Mouse (Mus musculus) heart, postnatal 0 days (tissue): ENCODE measurements at regions not wholly inside any gene's neighbourhood (a gene's known extent, or its start where the extent isn't known, plus 50 kb on each side); places are given as distances from the start of the nearest gene placed in this dataset.

Source experiments
- ATAC-seq: fragments of 200-750 bp; cut with Nextera tagmentation; 2 replicates; pipeline ENCODE4 v1.8.0; 2017; ENCODE audit warnings: low read depth, moderate number of reproducible peaks, moderate library complexity; ENCODE audit not compliant: insufficient read depth
- DNase-seq: peaks from one replicate; pipeline ENCODE4 v3.0.0-alpha.2; 2016; ENCODE audit warnings: low spot score
- H3K27ac ChIP-seq: fragments of 300-500 bp; sonication (generic); 2 replicates; pipeline ENCODE4 v1.5.1; 2014; ENCODE audit warnings: low read depth, mild to moderate bottlenecking
- H3K27me3 ChIP-seq: fragments of 300-500 bp; sonication (generic); 2 replicates; pipeline ENCODE4 v1.6.1; 2014; ENCODE audit warnings: low read length, mixed read lengths; ENCODE audit not compliant: control insufficient read depth, insufficient read depth
- H3K36me3 ChIP-seq: fragments of 300-500 bp; sonication (generic); replicated peaks from 2 replicates; pipeline ENCODE4 v1.6.1; 2014; ENCODE audit warnings: low read length, mixed read lengths; ENCODE audit not compliant: control insufficient read depth, insufficient read depth
- H3K4me1 ChIP-seq: fragments of 300-500 bp; sonication (generic); 2 replicates; pipeline ENCODE4 v1.6.1; 2014; ENCODE audit warnings: antibody characterized with exemption; ENCODE audit not compliant: control insufficient read depth, insufficient read depth
- H3K4me2 ChIP-seq: fragments of 300-500 bp; sonication (generic); 2 replicates; pipeline ENCODE4 v1.6.1; 2014; ENCODE audit warnings: low read depth, mild to moderate bottlenecking, low read length, moderate library complexity
- H3K4me3 ChIP-seq: fragments of 300-500 bp; sonication (generic); 2 replicates; pipeline ENCODE4 v1.5.1; 2014; ENCODE audit warnings: low read depth, low read length
- H3K9ac ChIP-seq: fragments of 300-500 bp; sonication (generic); replicated peaks from 2 replicates; pipeline ENCODE4 v1.6.1; 2014; ENCODE audit warnings: low read depth, low read length, mixed read lengths
- H3K9me3 ChIP-seq: fragments of 300-500 bp; sonication (generic); replicated peaks from 2 replicates; pipeline ENCODE4 v1.6.1; 2016; ENCODE audit warnings: low read length; ENCODE audit not compliant: control insufficient read depth
- CTCF ChIP-seq: IDR thresholded peaks from 2 replicates; pipeline ENCODE4 v1.5.1; 2016; ENCODE audit warnings: antibody characterized with exemption, control low read depth, low read depth
- EP300 ChIP-seq: IDR thresholded peaks from 2 replicates; pipeline ENCODE4 v1.6.1; 2016; ENCODE audit warnings: antibody characterized with exemption, low read depth
- WGBS: fragments of 180-500 bp; shearing (Covaris S2); extraction: QIAGEN DNeasy Blood & Tissue Kit; methylation state at CpG from one replicate; pipeline ENCODE4 v1.1.7; 2014; 5-methylcytosine and 5-hydroxymethylcytosine counted together

DNA sequence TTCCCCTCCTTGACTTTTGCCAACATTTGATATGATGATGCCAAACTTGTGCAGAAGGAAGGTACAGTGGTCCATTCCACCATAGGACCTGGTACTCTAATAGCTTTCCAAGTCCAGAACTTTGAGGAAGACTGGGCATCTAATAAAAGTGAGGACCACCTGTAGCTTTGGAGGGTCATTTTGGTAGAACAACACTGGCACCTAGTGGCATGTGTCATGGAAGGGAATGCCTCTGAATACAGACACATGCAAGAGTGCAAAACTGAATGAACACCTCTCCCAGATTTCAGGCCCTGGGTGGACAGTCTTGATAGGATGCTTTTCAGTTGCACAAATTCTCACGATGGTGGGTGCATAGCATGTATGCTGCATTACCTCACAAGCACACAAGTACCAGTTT is 354.8 kb upstream of the Igfbp3 start:
- Histone ChIP-seq H3K4me3 (no peak overlapping the region), H3K4me1 (no peaks in the 10 kb centered on the region), H3K27ac (no peak overlapping the region), H3K4me2 (no peak overlapping the region), H3K36me3 (no peaks in the 10 kb centered on the region), H3K27me3 (no peaks in the 10 kb centered on the region), H3K9me3 (no peaks in the 10 kb centered on the region), H3K9ac (no peak overlapping the region)
- DNase-seq (no peak), ATAC-seq (no peak)
- 54% methylated on average over 1 of the region's 1 CpGs for WGBS
- no peak for TF ChIP-seq EP300
- peak; percentile 52 for TF ChIP-seq CTCF

DNA sequence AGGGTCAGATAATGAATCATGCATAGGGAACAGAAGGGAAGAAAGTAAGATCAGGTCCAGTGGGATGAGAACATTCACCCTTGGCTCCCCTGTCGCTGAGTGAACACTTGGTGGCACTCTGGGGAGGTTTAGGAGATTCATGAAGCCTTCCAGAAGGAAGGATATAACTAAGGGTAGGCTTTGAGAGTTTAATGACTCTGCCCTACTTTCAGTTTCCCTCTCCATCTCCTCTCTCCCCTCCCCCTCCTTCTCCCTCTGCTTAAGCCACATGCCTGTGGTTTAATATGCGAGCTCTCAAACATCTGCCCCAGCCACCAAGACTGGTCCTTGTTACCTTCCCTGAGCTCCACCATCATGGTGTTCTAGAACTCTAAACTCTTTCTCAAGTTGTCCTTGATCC is 348.3 kb upstream of the Igfbp3 start:
- DNase-seq = no peak
- no peaks in the 10 kb centered on the region for H3K4me1 ChIP-seq
- 34% methylated on average over 2 of the region's 2 CpGs for WGBS
- ATAC-seq = no peak
- H3K9ac ChIP-seq = no peak overlapping the region
- no peak overlapping the region for H3K27ac ChIP-seq
- no peaks in the 10 kb centered on the region for H3K36me3 ChIP-seq
- no peak for TF ChIP-seq CTCF
- no peak for TF ChIP-seq EP300
- no peaks in the 10 kb centered on the region for H3K9me3 ChIP-seq
- no peak overlapping the region for H3K4me3 ChIP-seq
- no peak overlapping the region for H3K4me2 ChIP-seq
- no peaks in the 10 kb centered on the region for H3K27me3 ChIP-seq

DNA sequence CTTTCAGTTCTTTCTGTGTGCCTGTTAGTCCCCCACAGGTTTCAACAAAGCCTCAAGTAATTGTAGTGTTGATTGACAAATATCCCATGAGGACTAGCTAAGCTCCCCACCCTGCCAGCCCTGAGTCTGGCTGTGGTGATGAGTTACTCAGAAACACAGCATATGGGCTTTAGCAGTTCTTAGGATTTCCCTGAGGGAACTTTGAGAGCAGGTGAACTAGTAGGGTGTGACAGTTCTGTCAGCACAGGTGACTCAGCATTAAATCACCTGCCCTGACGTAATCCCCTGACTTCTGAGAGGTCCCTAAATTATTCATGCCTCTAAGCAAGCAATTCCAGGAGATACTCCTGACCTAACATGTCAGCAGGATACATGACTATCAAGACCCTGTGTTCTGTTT is 347.7 kb upstream of the Igfbp3 start:
- Histone ChIP-seq H3K36me3 (no peaks in the 10 kb centered on the region), H3K4me1 (no peaks in the 10 kb centered on the region), H3K4me3 (no peak overlapping the region), H3K27ac (no peak overlapping the region), H3K9ac (no peak overlapping the region), H3K4me2 (no peak overlapping the region), H3K27me3 (no peaks in the 10 kb centered on the region), H3K9me3 (no peaks in the 10 kb centered on the region)
- DNase-seq = no peak
- WGBS = 65% methylated on average over 1 of the region's 1 CpGs
- TF ChIP-seq EP300 (no peak), CTCF (no peak)
- ATAC-seq = no peak

GRCm38 (mm10) chr11:7555613-7556274 is 342.0 kb upstream of the Igfbp3 start:
- WGBS = 57% methylated on average over 6 of the region's 6 CpGs
- Histone ChIP-seq H3K9me3 (no peaks in the 10 kb centered on the region), H3K36me3 (no peaks in the 10 kb centered on the region), H3K4me2 (no peak overlapping the region), H3K9ac (no peak overlapping the region), H3K27me3 (no peaks in the 10 kb centered on the region), H3K27ac (no peak overlapping the region), H3K4me1 (no peaks in the 10 kb centered on the region), H3K4me3 (no peak overlapping the region)
- DNase-seq = no peak
- no peak for ATAC-seq
- TF ChIP-seq EP300 (no peak), CTCF (no peak)

- no peaks in the 10 kb centered on the region for H3K36me3 ChIP-seq
- DNase-seq = no peak
- H3K27ac ChIP-seq = no peak overlapping the region
- no peak for TF ChIP-seq CTCF
- no peak for TF ChIP-seq EP300
- H3K4me2 ChIP-seq = no peak overlapping the region
- H3K4me1 ChIP-seq = no peaks in the 10 kb centered on the region
- ATAC-seq = 0 out of 2 replicates have a peak, but pooled peaks have one; percentile 24
- H3K27me3 ChIP-seq = no peaks in the 10 kb centered on the region
- H3K9me3 ChIP-seq = no peaks in the 10 kb centered on the region
- 60% methylated on average over 3 of the region's 3 CpGs for WGBS
- no peak overlapping the region for H3K4me3 ChIP-seq
- no peak overlapping the region for H3K9ac ChIP-seq
Measured at GRCm38 (mm10) chr11:7552154-7552553, 338.4 kb upstream of the Igfbp3 start.

DNA sequence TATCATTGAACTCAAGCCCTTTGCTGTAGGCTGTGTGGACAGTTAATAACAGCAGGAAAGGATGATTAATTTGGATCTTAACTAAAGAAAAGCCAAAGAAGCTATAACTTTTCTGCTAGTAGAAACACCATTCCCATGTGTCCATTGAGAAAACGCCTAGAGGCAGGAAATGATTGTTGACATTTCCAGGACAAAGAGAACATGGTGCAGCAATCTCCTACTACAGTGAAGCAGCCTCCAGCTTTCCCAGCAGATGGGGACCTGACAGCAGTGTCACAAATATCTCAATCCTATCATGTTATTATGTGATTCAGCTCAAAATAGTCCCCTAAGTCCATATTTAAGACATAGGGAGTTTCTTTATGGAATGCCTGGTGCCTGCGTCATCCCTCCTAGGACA is 334.1 kb upstream of the Igfbp3 start:
- no peak for ATAC-seq
- 59% methylated on average over 2 of the region's 2 CpGs for WGBS

More for the DNA sequence above, 334.1 kb upstream of the Igfbp3 start:
- Histone ChIP-seq H3K4me3 (no peak overlapping the region), H3K4me1 (no peaks in the 10 kb centered on the region), H3K36me3 (no peaks in the 10 kb centered on the region), H3K27me3 (no peaks in the 10 kb centered on the region), H3K27ac (no peak overlapping the region), H3K4me2 (no peak overlapping the region), H3K9me3 (no peaks in the 10 kb centered on the region), H3K9ac (no peak overlapping the region)
- no peak for DNase-seq
- TF ChIP-seq CTCF (no peak), EP300 (no peak)
